Comparison of ENCODE assay signal across 7 mouse cellular contexts in genomic region chrX:164183844-164184243, GRCm38 (mm10). TPM values are rescaled to one million over a fixed set of nuclear protein-coding genes. Genes with fewer than 3 reads are reported as not detected.
DNase-seq lines count a peak whose midpoint lies in the region; ATAC-seq and TF ChIP-seq lines count a peak whose summit lies in the region.

No protein-coding gene starts in this region.

- intact Hi-C loops in heart, postnatal 36 days (cut with DNase I): loop anchor here (1.0 kb wide), 3 partner anchors 103 to 265 kb away; no protein-coding TSS in a partner anchor
- intact Hi-C loops in left cerebral cortex, postnatal 10 days (cut with DNase I): loop anchor here (2.0 to 5.0 kb wide), 2 partner anchors 103 to 215 kb away; no protein-coding TSS in a partner anchor

- H3K27me3 ChIP-seq in spleen, adult 2 months (ENCODE audit: control insufficient read depth, insufficient read depth, low read length): no peaks in the 10 kb centered on the region

- H3K27ac ChIP-seq in spleen, adult 2 months (ENCODE audit: insufficient read depth, low read length): no peak overlapping the region

- no peaks in the 10 kb centered on the region for H3K36me3 ChIP-seq in spleen, adult 2 months (ENCODE audit: control insufficient read depth, insufficient read depth, low read length)

- H3K4me3 ChIP-seq in spleen, adult 2 months (ENCODE audit: extremely low read depth, insufficient read depth, insufficient read length): no peak overlapping the region

- TF ChIP-seq POLR2A in spleen, adult 2 months (IDR thresholded peaks at IDR 0.05; ENCODE audit: low read depth, low read length): no peak

- peak; percentile 16 to 30 for DNase-seq in spleen, adult 2 months (ENCODE audit: low read depth in 1 of 2, low spot score in 2 of 2)
- no peak for DNase-seq in spleen, adult 12 weeks (ENCODE audit: low spot score)
- peak; percentile 76 for DNase-seq in embryo, embryonic 10.5 days (ENCODE audit: low spot score)
- DNase-seq in heart, postnatal 36 days: peak; percentile 29 to 40
- peak; percentile 16 to 17 for DNase-seq in left cerebral cortex, postnatal 10 days (ENCODE audit: extremely low spot score in 1 of 2, low spot score in 2 of 2)
- peak; percentile 11 to 35 for DNase-seq in natural killer cell, adult 2 months (ENCODE audit: low spot score in 2 of 2)

- 29% methylated on average over 3 of the region's 3 CpGs for WGBS in spleen, adult 2 months

- peak; percentile 54 for ATAC-seq in activated CD4-positive, CD25-positive, alpha-beta regulatory T cell, adult 4 months

- TF ChIP-seq CTCF in spleen, adult 2 months (IDR thresholded peaks at IDR 0.05; ENCODE audit: extremely low read depth, insufficient read depth, insufficient read length, insufficient replicate concordance): 0 out of 2 replicates have a peak, but pooled peaks have one; percentile 15

- H3K4me1 ChIP-seq in spleen, adult 2 months (ENCODE audit: control insufficient read depth, insufficient read depth, insufficient read length): no peaks in the 10 kb centered on the region

RNA-seq across cellular contexts. Expression of gene Ace2, which starts 44.7 kb away (rescaled TPM):
- polyA plus RNA-seq in spleen, adult 2 months (2012; rRNA removed): not detected in 2 replicates
- not detected for polyA plus RNA-seq in activated CD4-positive, CD25-positive, alpha-beta regulatory T cell, adult 4 months (2017; shearing (Covaris generic))
- total RNA-seq in heart, postnatal 36 days (2021): 1 to 10 TPM; 1.6 TPM
- 1 to 10 TPM in 1 of 2 experiments, under 1 TPM in 1; 0.91 to 1.0 TPM for total RNA-seq in left cerebral cortex, postnatal 10 days (2021)
